Mouse (Mus musculus) kidney, postnatal 0 days (tissue): ENCODE data around the gene Trove2. TPM values are rescaled to one million over a fixed set of nuclear protein-coding genes. Genes with fewer than 3 reads are reported as not detected.

ENCODE experiments used
- ATAC-seq: fragments of 200-750 bp; cut with Nextera tagmentation; replicated peaks from 2 replicates; pipeline ENCODE4 v1.8.0; 2017; ENCODE audit warnings: low read depth, moderate number of reproducible peaks, moderate TSS enrichment, moderate library complexity; ENCODE audit not compliant: low FRiP score
- DNase-seq: peaks from one replicate; pipeline ENCODE4 v3.0.0-alpha.2; 2016; ENCODE audit warnings: low spot score
- H3K27ac ChIP-seq: fragments of 300-500 bp; sonication (generic); 2 replicates; pipeline ENCODE4 v1.5.1; 2014; ENCODE audit warnings: mild to moderate bottlenecking
- H3K27me3 ChIP-seq: fragments of 300-500 bp; sonication (generic); 2 replicates; pipeline ENCODE4 v1.6.1; 2014; ENCODE audit warnings: low read length, mixed read lengths; ENCODE audit not compliant: insufficient read depth
- H3K36me3 ChIP-seq: fragments of 300-500 bp; sonication (generic); 2 replicates; pipeline ENCODE4 v1.6.1; 2014; ENCODE audit warnings: low read length, mixed read lengths; ENCODE audit not compliant: insufficient read depth
- H3K4me1 ChIP-seq: fragments of 300-500 bp; sonication (generic); replicated peaks from 2 replicates; pipeline ENCODE4 v1.6.1; 2014; ENCODE audit warnings: antibody characterized with exemption, low read length, mixed read lengths; ENCODE audit not compliant: insufficient read depth
- H3K4me2 ChIP-seq: fragments of 300-500 bp; sonication (generic); 2 replicates; pipeline ENCODE4 v1.6.1; 2014; ENCODE audit warnings: mild to moderate bottlenecking, low read length, moderate library complexity, mixed read lengths
- H3K4me3 ChIP-seq: fragments of 300-500 bp; sonication (generic); replicated peaks from 2 replicates; pipeline ENCODE4 v1.5.1; 2014; ENCODE audit warnings: low read depth, low read length
- H3K9ac ChIP-seq: fragments of 300-500 bp; sonication (generic); 2 replicates; pipeline ENCODE4 v1.6.1; 2014; ENCODE audit warnings: low read depth, low read length
- H3K9me3 ChIP-seq: fragments of 300-500 bp; sonication (generic); replicated peaks from 2 replicates; pipeline ENCODE4 v1.6.1; 2016; ENCODE audit warnings: low read length, inconsistent platforms, mixed read lengths
- CTCF ChIP-seq: IDR thresholded peaks from 2 replicates; pipeline ENCODE4 v1.5.1; 2016; ENCODE audit warnings: antibody characterized with exemption, low read depth, mild to moderate bottlenecking, moderate library complexity
- WGBS: fragments of 180-500 bp; shearing (Covaris S2); extraction: QIAGEN DNeasy Blood & Tissue Kit; methylation state at CpG from one replicate; pipeline ENCODE4 v1.1.7; 2014; 5-methylcytosine and 5-hydroxymethylcytosine counted together
- polyA plus RNA-seq: library from polyadenylated mRNA; unstranded; fragments of >200 nt; fragmentation: Nextera tagmentation; extraction: Ambion mirVana; gene quantifications from 2 replicates; pipeline ENCODE4 v1.2.1, GENCODE M21; 2015

The Trove2 gene
- polyA plus RNA-seq, 1 experiment from 2014 or later: 12.4 TPM

DNA sequence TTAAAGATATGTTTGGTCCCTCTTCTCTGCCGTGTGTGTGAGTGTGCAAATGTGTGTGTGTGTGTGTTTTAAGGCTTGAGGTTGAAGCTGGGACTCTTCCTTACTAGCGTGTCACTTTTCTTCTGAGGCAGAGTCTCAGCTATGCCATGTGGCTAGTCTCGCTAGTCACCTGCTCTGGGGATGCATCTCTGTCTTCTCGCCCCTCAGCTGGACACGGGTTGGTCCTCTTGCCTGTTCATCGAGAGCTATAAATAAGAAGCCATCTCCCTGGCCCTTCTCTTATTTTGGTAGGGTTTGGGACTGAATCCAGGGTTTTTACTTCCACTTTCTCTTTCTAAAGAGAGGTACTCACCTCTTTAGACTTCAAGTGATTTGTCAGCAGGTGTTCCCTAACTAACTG is 10.6 kb downstream of the Trove2 start:
- Histone ChIP-seq H3K9me3 (no peaks in the 10 kb centered on the region), H3K4me3 (no peak overlapping the region), H3K9ac (no peak overlapping the region), H3K27me3 (no peaks in the 10 kb centered on the region), H3K4me1 (no peaks in the 10 kb centered on the region), H3K36me3 (peaks cover 10% of the 10 kb centered on the region; the same call in 1 of the 2 replicates), H3K27ac (no peak overlapping the region), H3K4me2 (no peak overlapping the region)
- 92% methylated on average over 6 of the region's 6 CpGs for WGBS
- TF ChIP-seq CTCF: no peak
- ATAC-seq (no peak), DNase-seq (no peak)

GRCm38 (mm10) chr1:143765801-143766200 is 11.1 kb downstream of the Trove2 start:
- no peak for ATAC-seq
- Histone ChIP-seq H3K27ac (no peak overlapping the region), H3K4me3 (no peak overlapping the region), H3K9me3 (no peaks in the 10 kb centered on the region), H3K27me3 (no peaks in the 10 kb centered on the region), H3K4me2 (no peak overlapping the region), H3K9ac (no peak overlapping the region), H3K4me1 (no peaks in the 10 kb centered on the region), H3K36me3 (peaks cover 15% of the 10 kb centered on the region; the same call in 1 of the 2 replicates)
- WGBS: 86% methylated on average over 4 of the region's 4 CpGs
- no peak for TF ChIP-seq CTCF
- DNase-seq: no peak

DNA sequence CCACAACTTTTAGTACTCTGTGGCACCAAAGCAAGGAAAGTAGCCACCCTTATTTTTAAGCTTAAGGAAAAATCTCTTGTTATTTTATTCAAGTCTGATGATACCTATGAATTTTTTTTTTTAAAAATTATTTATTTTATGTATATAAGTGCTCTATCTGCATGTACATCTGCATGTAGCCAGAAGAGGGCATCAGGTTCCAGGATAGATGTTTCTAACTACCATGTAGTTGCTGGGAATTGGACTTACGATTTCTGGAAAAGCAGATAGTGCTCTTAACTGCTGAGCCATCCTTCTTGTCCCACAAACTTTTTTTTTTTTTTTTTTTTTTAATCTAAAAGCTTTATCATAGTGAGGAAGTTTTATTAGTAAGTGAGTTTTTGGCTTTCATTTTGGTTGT is 12.4 kb downstream of the Trove2 start:
- Histone ChIP-seq H3K27ac (no peak overlapping the region), H3K9me3 (no peaks in the 10 kb centered on the region), H3K27me3 (no peaks in the 10 kb centered on the region), H3K4me2 (no peak overlapping the region), H3K4me1 (no peaks in the 10 kb centered on the region), H3K9ac (no peak overlapping the region), H3K36me3 (peaks cover 25% of the 10 kb centered on the region; the same call in 1 of the 2 replicates), H3K4me3 (no peak overlapping the region)
- WGBS: 74% methylated on average over 1 of the region's 1 CpGs
- TF ChIP-seq CTCF: peak; percentile 42; the same call in 1 of the 2 replicates
- ATAC-seq: no peak
- peak; percentile 28 for DNase-seq

GRCm38 (mm10) chr1:143762159-143762558 is 14.7 kb downstream of the Trove2 start:
- DNase-seq: no peak
- 93% methylated on average over 8 of the region's 8 CpGs for WGBS
- Histone ChIP-seq H3K27me3 (no peaks in the 10 kb centered on the region), H3K4me1 (no peaks in the 10 kb centered on the region), H3K4me3 (no peak overlapping the region), H3K27ac (no peak overlapping the region), H3K9me3 (no peaks in the 10 kb centered on the region), H3K4me2 (no peak overlapping the region), H3K36me3 (peaks cover 35% of the 10 kb centered on the region; the same call in 1 of the 2 replicates), H3K9ac (no peak overlapping the region)
- no peak for TF ChIP-seq CTCF
- no peak for ATAC-seq

GRCm38 (mm10) chr1:143745871-143746270 is 31.0 kb downstream of the Trove2 start:
- ATAC-seq (no peak), DNase-seq (no peak)
- TF ChIP-seq CTCF: no peak
- 79% methylated on average over 10 of the region's 10 CpGs for WGBS
- no peak overlapping the region for H3K27ac ChIP-seq
- no peak overlapping the region for H3K9ac ChIP-seq
- peaks cover 26% of the 10 kb centered on the region; the same call in 1 of the 2 replicates for H3K36me3 ChIP-seq
- no peaks in the 10 kb centered on the region for H3K9me3 ChIP-seq
- no peak overlapping the region for H3K4me3 ChIP-seq
- no peaks in the 10 kb centered on the region for H3K4me1 ChIP-seq
- H3K4me2 ChIP-seq: no peak overlapping the region
- no peaks in the 10 kb centered on the region for H3K27me3 ChIP-seq

DNA sequence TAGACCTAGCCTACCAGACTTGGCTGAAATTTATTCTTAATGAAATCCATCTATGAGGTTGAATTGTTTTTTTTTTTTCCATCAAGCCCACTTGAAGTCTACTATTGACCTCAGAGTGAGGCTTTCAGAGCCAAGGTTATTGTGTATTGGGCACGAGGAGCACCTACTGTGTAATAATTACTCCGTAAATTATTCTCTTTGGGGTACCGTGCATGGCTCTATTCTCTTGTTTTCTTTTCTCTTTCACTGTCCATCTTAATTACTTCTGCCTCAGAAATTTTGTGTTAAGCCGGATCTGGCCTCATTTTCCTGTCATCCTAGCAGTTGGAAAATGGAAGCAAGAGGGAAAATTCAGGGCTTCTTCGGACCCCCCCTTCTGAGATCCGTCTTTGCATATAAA is 34.7 kb downstream of the Trove2 start:
- H3K4me3 ChIP-seq: no peak overlapping the region
- no peak overlapping the region for H3K4me2 ChIP-seq
- 0 out of 2 replicates have a peak, but pooled peaks cover 3% of the 10 kb centered on the region for H3K4me1 ChIP-seq
- no peak overlapping the region for H3K9ac ChIP-seq
- H3K27ac ChIP-seq: no peak overlapping the region
- no peaks in the 10 kb centered on the region for H3K27me3 ChIP-seq
- no peaks in the 10 kb centered on the region for H3K9me3 ChIP-seq
- WGBS: 91% methylated on average over 6 of the region's 6 CpGs
- DNase-seq: no peak
- TF ChIP-seq CTCF: no peak
- H3K36me3 ChIP-seq: peaks cover 23% of the 10 kb centered on the region; the same call in 1 of the 2 replicates
- ATAC-seq: no peak

DNA sequence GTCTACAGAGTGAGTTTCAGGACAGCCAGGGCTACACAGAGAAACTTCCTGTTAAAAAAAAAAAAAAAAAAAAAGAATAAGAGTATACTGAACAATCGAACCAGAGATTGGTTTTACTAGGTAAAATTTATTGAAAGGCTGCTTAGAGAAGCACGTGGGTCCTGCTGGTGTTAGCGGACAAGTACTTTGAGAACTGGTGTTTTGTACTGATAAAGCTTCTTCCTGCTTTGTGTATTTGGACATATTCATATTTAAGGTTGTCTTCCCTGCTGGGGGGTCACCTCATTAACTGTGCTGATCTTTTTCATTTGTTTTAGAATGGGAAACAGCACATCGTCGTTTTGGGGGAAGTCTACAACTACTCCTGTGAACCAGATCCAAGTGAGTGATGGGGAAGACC is 35.5 kb downstream of the Trove2 start:
- no peak overlapping the region for H3K27ac ChIP-seq
- ATAC-seq: no peak
- H3K9me3 ChIP-seq: no peaks in the 10 kb centered on the region
- H3K4me2 ChIP-seq: no peak overlapping the region
- H3K27me3 ChIP-seq: no peaks in the 10 kb centered on the region
- 88% methylated on average over 5 of the region's 5 CpGs for WGBS
- TF ChIP-seq CTCF: no peak
- DNase-seq: no peak
- H3K9ac ChIP-seq: no peak overlapping the region
- H3K4me3 ChIP-seq: no peak overlapping the region
- H3K36me3 ChIP-seq: peaks cover 15% of the 10 kb centered on the region; the same call in 1 of the 2 replicates
- H3K4me1 ChIP-seq: 0 out of 2 replicates have a peak, but pooled peaks cover 3% of the 10 kb centered on the region
